Mouse (Mus musculus) cerebellum, adult 2 months (tissue): Measurements from ENCODE around the gene Bid. TPM values are rescaled to one million over a fixed set of nuclear protein-coding genes. Genes with fewer than 3 reads are reported as not detected.
"Not testable (repeated sequence)": the region's sequence is repeated elsewhere in the genome, so short reads cannot be mapped to it uniquely, and the experiment has no call there.

ENCODE experiments used
- DNase-seq, 2 experiments: peaks; one replicate each; pipeline ENCODE4 v3.0.0; 2021
- H3K27ac ChIP-seq: fragments of 200-500 bp; 2 replicates; pipeline ENCODE4 v1.5.1; 2012; ENCODE audit warnings: low read length, control low read depth, inconsistent platforms; ENCODE audit not compliant: insufficient read depth
- H3K27me3 ChIP-seq: fragments of 200-500 bp; 2 replicates; pipeline ENCODE4 v1.6.1; 2012; ENCODE audit warnings: inconsistent platforms, mild to moderate bottlenecking, low read length, moderate library complexity; ENCODE audit not compliant: control insufficient read depth, insufficient read depth
- H3K4me1 ChIP-seq: fragments of 200-500 bp; 2 replicates; pipeline ENCODE4 v1.6.1; 2011; ENCODE audit warnings: low read length; ENCODE audit not compliant: control insufficient read depth, insufficient read depth
- H3K4me3 ChIP-seq: fragments of 200-500 bp; replicated peaks from 2 replicates; pipeline ENCODE3; 2011; ENCODE audit warnings: mild to moderate bottlenecking, low read depth, low read length, control low read depth; ENCODE audit not compliant: insufficient read depth
- CTCF ChIP-seq: fragments of 200-500 bp; IDR thresholded peaks from 2 replicates; pipeline ENCODE4 v1.5.1; 2011; ENCODE audit warnings: low read depth, mild to moderate bottlenecking, control low read depth, low read length, moderate library complexity, borderline replicate concordance; ENCODE audit not compliant: insufficient read depth
- POLR2A ChIP-seq: fragments of 200-500 bp; IDR thresholded peaks from 2 replicates; pipeline ENCODE4 v1.6.1; 2011; ENCODE audit warnings: low read length, control low read depth, borderline replicate concordance; ENCODE audit not compliant: insufficient read depth
- WGBS: fragments of 180-500 bp; shearing (Covaris S2); methylation state at CpG from one replicate; pipeline ENCODE4 v1.1.7; 2018; 5-methylcytosine and 5-hydroxymethylcytosine counted together
- polyA plus RNA-seq: library from polyadenylated mRNA; depleted of rRNA; stranded (reverse); fragments of >200 nt; gene quantifications from 2 replicates; pipeline ENCODE4 v1.2.3, GENCODE M21; 2012

The Bid gene
- polyA plus RNA-seq, 1 experiment: 7.9 TPM

DNA sequence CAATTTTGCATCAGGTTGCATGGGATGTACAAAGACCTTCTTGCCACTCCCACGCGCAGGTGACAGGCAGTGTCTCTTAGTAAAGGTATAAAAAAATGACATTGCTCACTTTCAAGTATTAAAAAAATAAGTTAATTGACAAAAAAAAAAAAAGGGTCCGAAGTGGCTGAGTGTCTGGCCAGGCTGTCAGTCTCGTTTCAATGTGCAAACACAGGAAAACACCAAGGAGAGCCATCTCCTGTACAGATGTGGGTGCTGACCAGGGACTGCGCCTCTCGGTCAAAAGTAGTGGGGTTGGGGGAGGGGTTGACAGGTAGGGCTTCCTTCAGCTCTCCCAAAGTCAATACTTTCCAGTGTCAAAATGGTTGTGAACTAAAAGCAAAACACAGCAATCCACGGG is 17.0 kb upstream of the Bid start:
- Histone ChIP-seq H3K27ac (no peak overlapping the region), H3K4me3 (no peak overlapping the region), H3K4me1 (no peaks in the 10 kb centered on the region), H3K27me3 (no peaks in the 10 kb centered on the region)
- WGBS: 93% methylated on average over 7 of the region's 7 CpGs
- TF ChIP-seq CTCF: no peak
- no peak for TF ChIP-seq POLR2A
- no peak for DNase-seq

GRCm38 (mm10) chr6:120932597-120932996 is 15.9 kb upstream of the Bid start:
- H3K27me3 ChIP-seq: no peaks in the 10 kb centered on the region
- no peak overlapping the region for H3K4me3 ChIP-seq
- no peak for TF ChIP-seq CTCF
- TF ChIP-seq POLR2A: no peak
- H3K4me1 ChIP-seq: no peaks in the 10 kb centered on the region
- DNase-seq: no peak
- no peak overlapping the region for H3K27ac ChIP-seq
- 90% methylated on average over 12 of the region's 12 CpGs for WGBS

- Histone ChIP-seq H3K27ac (no peak overlapping the region), H3K4me1 (no peaks in the 10 kb centered on the region), H3K4me3 (no peak overlapping the region), H3K27me3 (no peaks in the 10 kb centered on the region)
- DNase-seq: no peak
- no peak for TF ChIP-seq POLR2A
- TF ChIP-seq CTCF: no peak
- WGBS: 87% methylated on average over 6 of the region's 6 CpGs
Measured at GRCm38 (mm10) chr6:120930450-120931306, 14.0 kb upstream of the Bid start.

- H3K27ac ChIP-seq: no peak overlapping the region
- TF ChIP-seq CTCF (no peak), POLR2A (no peak)
- 83% methylated on average over 1 of the region's 1 CpGs for WGBS
- DNase-seq: no peak
- H3K4me1 ChIP-seq: no peaks in the 10 kb centered on the region
- no peaks in the 10 kb centered on the region for H3K27me3 ChIP-seq
- H3K4me3 ChIP-seq: no peak overlapping the region
Measured at GRCm38 (mm10) chr6:120929421-120929820, 12.8 kb upstream of the Bid start.

DNA sequence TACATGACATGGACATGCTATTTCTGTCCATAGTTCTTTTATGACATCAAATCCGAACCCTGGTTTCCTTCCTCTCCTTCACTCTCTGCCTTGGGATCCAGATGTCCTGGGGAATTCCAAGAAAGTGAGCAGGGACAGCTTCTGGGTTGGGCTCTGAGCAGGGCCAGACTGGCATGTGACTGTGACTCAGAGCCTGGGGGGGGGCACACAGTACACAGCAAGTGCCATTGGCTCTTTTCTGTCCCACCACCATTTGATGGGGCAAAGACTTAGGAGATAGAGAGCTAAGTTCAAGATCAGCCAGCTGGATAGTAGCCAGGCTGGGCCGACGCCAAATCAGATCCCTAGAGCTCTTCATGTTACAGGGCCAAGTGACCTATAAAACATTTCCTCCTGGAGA is 11.1 kb upstream of the Bid start:
- Histone ChIP-seq H3K4me1 (no peaks in the 10 kb centered on the region), H3K4me3 (no peak overlapping the region), H3K27me3 (no peaks in the 10 kb centered on the region), H3K27ac (no peak overlapping the region)
- TF ChIP-seq POLR2A (no peak), CTCF (no peak)
- DNase-seq: peak; percentile 31 to 51
- 15% methylated on average over 3 of the region's 3 CpGs for WGBS

GRCm38 (mm10) chr6:120926880-120927279 is 10.2 kb upstream of the Bid start:
- no peak for DNase-seq
- Histone ChIP-seq H3K27me3 (no peaks in the 10 kb centered on the region), H3K4me1 (no peaks in the 10 kb centered on the region), H3K27ac (no peak overlapping the region), H3K4me3 (no peak overlapping the region)
- no peak for TF ChIP-seq POLR2A
- no peak for TF ChIP-seq CTCF
- 77% methylated on average over 2 of the region's 2 CpGs for WGBS

GRCm38 (mm10) chr6:120924791-120925321 is 8.2 kb upstream of the Bid start:
- H3K27me3 ChIP-seq, H3K4me3 ChIP-seq, H3K27ac ChIP-seq, H3K4me1 ChIP-seq, DNase-seq: not testable (repeated sequence)
- 68% methylated on average over 2 of the region's 2 CpGs for WGBS

DNA sequence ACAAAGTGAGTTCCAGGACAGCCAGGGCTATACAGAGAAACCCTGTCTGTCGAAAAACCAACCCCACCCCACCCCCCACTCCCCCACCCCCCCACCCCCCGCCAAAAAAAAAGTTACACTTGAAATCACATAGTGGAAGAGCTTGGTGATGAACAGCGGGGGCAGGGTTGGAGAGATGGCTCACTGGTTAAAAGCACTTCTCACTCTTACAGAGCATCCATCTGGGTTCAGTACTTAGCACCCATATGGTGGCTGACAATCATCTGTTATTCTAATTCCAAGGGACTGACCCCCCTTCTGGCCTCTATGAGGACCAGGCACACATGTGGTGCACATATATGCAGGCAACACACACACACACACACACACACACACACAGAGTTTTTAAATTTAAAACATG is 1.3 kb upstream of the Bid start:
- Histone ChIP-seq H3K4me3 (no peak overlapping the region), H3K27me3 (no peaks in the 10 kb centered on the region), H3K4me1 (no peaks in the 10 kb centered on the region), H3K27ac (no peak overlapping the region)
- DNase-seq: no peak
- WGBS: 47% methylated on average over 3 of the region's 3 CpGs
- TF ChIP-seq POLR2A (no peak), CTCF (no peak)

- not testable (repeated sequence) for H3K4me1 ChIP-seq, H3K27me3 ChIP-seq, DNase-seq, H3K27ac ChIP-seq
- WGBS: 18% methylated on average over 12 of the region's 14 CpGs
- peak overlapping the region; percentile 77 for H3K4me3 ChIP-seq
Measured at GRCm38 (mm10) chr6:120916972-120917881, 574 bp upstream of the Bid start.
